Mouse (Mus musculus): ENCODE measurements around the gene Tmem214.
A peak's percentile ranks its signal among the peaks of the same experiment; 100 is the strongest.

Gene Tmem214

GRCm38 (mm10) chr5:30867712-30868111 lies at the start of gene Tmem214:
Gene Tmem214, plus strand, starts transcription at chr5:30868012.
- no peak for DNase-seq (ENCODE audit: inconsistent age in 2 of 2, low spot score in 1 of 2)

- no peak for DNase-seq (ENCODE audit: inconsistent age in 2 of 2, low spot score in 1 of 2)
Measured at GRCm38 (mm10) chr5:30818758-30819309, 49.0 kb upstream of the Tmem214 start.

- no peak for DNase-seq (ENCODE audit: inconsistent age in 2 of 2, low spot score in 1 of 2)
Measured at GRCm38 (mm10) chr5:30822689-30823088, 45.1 kb upstream of the Tmem214 start.

- DNase-seq (ENCODE audit: inconsistent age in 2 of 2, low spot score in 1 of 2), result no peak
Measured at GRCm38 (mm10) chr5:30823091-30823490, 44.7 kb upstream of the Tmem214 start.

GRCm38 (mm10) chr5:30824124-30824988 lies 43.5 kb upstream of the Tmem214 start:
- DNase-seq (ENCODE audit: inconsistent age in 2 of 2, low spot score in 1 of 2), result peak in 1 of 2 experiments; percentile 31

GRCm38 (mm10) chr5:30825166-30825565 lies 42.6 kb upstream of the Tmem214 start:
- DNase-seq (ENCODE audit: inconsistent age in 2 of 2, low spot score in 1 of 2), result peak in 1 of 2 experiments; percentile 52

- DNase-seq (ENCODE audit: inconsistent age in 2 of 2, low spot score in 1 of 2), result no peak
Measured at GRCm38 (mm10) chr5:30825821-30826220, 42.0 kb upstream of the Tmem214 start.

- DNase-seq (ENCODE audit: inconsistent age in 2 of 2, low spot score in 1 of 2), result peak; percentile 42 to 84
Measured at GRCm38 (mm10) chr5:30833416-30833815, 34.4 kb upstream of the Tmem214 start.

- DNase-seq (ENCODE audit: inconsistent age in 2 of 2, low spot score in 1 of 2), result no peak
Measured at GRCm38 (mm10) chr5:30839731-30840130, 28.1 kb upstream of the Tmem214 start.

GRCm38 (mm10) chr5:30841896-30842295 lies 25.9 kb upstream of the Tmem214 start:
- no peak for DNase-seq (ENCODE audit: inconsistent age in 2 of 2, low spot score in 1 of 2)

- DNase-seq (ENCODE audit: inconsistent age in 2 of 2, low spot score in 1 of 2), result peak in 1 of 2 experiments; percentile 51
Measured at GRCm38 (mm10) chr5:30849891-30850555, 17.8 kb upstream of the Tmem214 start.

GRCm38 (mm10) chr5:30850556-30850925 lies 17.3 kb upstream of the Tmem214 start:
- DNase-seq (ENCODE audit: inconsistent age in 2 of 2, low spot score in 1 of 2), result no peak

- DNase-seq (ENCODE audit: inconsistent age in 2 of 2, low spot score in 1 of 2), result no peak
Measured at GRCm38 (mm10) chr5:30853522-30853921, 14.3 kb upstream of the Tmem214 start.

GRCm38 (mm10) chr5:30855674-30856073 lies 12.1 kb upstream of the Tmem214 start:
- no peak for DNase-seq (ENCODE audit: inconsistent age in 2 of 2, low spot score in 1 of 2)

- DNase-seq (ENCODE audit: inconsistent age in 2 of 2, low spot score in 1 of 2), result no peak
Measured at GRCm38 (mm10) chr5:30856124-30856523, 11.7 kb upstream of the Tmem214 start.

GRCm38 (mm10) chr5:30863852-30864251 lies 4.0 kb upstream of the Tmem214 start:
- no peak for DNase-seq (ENCODE audit: inconsistent age in 2 of 2, low spot score in 1 of 2)

- DNase-seq (ENCODE audit: inconsistent age in 2 of 2, low spot score in 1 of 2), result no peak
Measured at GRCm38 (mm10) chr5:30864322-30864721, 3.5 kb upstream of the Tmem214 start.

- no peak for DNase-seq (ENCODE audit: inconsistent age in 2 of 2, low spot score in 1 of 2)
Measured at GRCm38 (mm10) chr5:30866871-30867270, 941 bp upstream of the Tmem214 start.

- DNase-seq (ENCODE audit: inconsistent age in 2 of 2, low spot score in 1 of 2), result no peak
Measured at GRCm38 (mm10) chr5:30868981-30869380, 1.2 kb downstream of the Tmem214 start.

- DNase-seq (ENCODE audit: inconsistent age in 2 of 2, low spot score in 1 of 2), result peak; percentile 93 to 97
Measured at GRCm38 (mm10) chr5:30869405-30870130, 1.8 kb downstream of the Tmem214 start.

- DNase-seq (ENCODE audit: inconsistent age in 2 of 2, low spot score in 1 of 2), result no peak
Measured at GRCm38 (mm10) chr5:30870131-30870406, 2.3 kb downstream of the Tmem214 start.
